Mouse (Mus musculus): Measurements from ENCODE around the gene Skp1a. TPM values are rescaled to one million over a fixed set of nuclear protein-coding genes. Genes with fewer than 3 reads are reported as not detected.

The Skp1a gene
- total and polyA plus RNA-seq, 3 experiments, result 38.9 to 255 (median 241) TPM

DNA sequence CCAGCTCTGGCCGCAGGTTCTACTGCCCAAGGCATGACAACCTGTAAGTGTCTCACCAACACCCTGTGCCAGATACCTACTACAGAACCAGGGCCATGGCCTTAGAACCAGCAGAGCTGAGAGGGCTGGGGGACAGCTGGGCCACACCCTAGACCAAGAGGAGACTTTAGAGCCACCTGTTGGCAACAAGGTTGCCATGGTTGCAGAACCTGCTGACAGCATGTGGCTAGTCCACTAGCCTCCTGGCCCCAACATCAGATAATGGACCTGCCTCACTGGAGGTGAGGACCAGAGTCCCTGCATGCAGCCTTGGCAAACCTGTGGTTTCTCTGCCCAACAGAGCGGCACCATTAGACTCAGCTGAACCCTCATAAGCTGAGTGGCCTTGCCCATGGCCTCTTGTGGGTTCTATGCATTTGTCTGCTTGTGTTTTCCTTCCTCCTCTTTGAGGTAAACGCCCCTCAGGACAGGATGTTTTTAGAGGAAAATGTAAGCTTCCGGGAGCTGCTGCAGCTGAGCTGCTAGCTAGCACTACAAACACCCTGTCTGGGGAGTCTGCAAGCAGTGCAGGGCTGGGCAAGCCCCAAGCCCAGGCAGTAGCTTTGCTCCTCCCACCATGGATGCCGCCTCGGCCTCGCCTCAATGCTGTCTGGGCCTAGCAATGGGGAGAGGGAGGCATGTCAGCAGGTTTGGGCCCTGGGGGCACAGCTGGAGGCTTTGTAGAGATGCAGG lies 36.5 kb downstream of the Skp1a start:
- no peak overlapping the region for H3K9ac ChIP-seq (ENCODE audit: low read depth, low read length)
- H3K36me3 ChIP-seq (ENCODE audit: control insufficient read depth, insufficient read depth, low read length), result no peaks in the 10 kb centered on the region
- peak in 1 of 2 experiments; percentile 33 for DNase-seq
- no peaks in the 10 kb centered on the region for H3K79me2 ChIP-seq (replicated peaks; ENCODE audit: control insufficient read depth, insufficient read depth, low read length)
- TF ChIP-seq CTCF (IDR thresholded peaks at IDR 0.05) (no peak), EP300 (IDR thresholded peaks at IDR 0.05; ENCODE audit: insufficient read depth, low read depth, low read length) (no peak), POLR2A (IDR thresholded peaks at IDR 0.05; ENCODE audit: insufficient read depth, low read depth, low read length) (no peak)
- intact Hi-C loops (cut with DNase I), result no loop called here
- no peak overlapping the region for H3K27ac ChIP-seq
- H3K27me3 ChIP-seq (ENCODE audit: control insufficient read depth, insufficient read depth, low read length), result no peaks in the 10 kb centered on the region
- WGBS, result 53% methylated on average over 7 of the region's 7 CpGs
- H3K4me3 ChIP-seq, result no peak overlapping the region
- H3K4me1 ChIP-seq (ENCODE audit: control insufficient read depth, insufficient read depth, low read length), result peaks cover 8% of the 10 kb centered on the region

DNA sequence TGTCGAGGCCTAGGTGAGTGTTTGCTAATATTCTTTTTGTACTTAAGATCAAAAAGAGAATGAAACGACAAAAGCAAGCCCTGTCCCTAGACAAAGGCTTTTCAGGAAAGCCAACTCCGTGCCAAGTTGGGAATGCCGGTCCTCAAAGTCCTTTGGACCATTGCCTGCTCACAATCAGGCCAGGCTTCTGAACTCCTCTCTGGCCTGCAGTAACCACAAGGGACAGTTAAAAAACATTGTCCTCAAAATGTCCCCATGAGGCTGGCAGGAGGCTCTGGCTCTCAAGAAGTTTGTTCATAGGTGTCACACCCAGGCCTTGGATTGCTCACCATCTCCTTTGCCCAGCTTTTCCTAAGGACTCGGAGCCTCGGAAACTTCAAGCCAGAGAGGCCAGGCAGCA lies 38.0 kb downstream of the Skp1a start:
- H3K79me2 ChIP-seq (replicated peaks; ENCODE audit: control insufficient read depth, insufficient read depth, low read length), result no peaks in the 10 kb centered on the region
- peaks cover 8% of the 10 kb centered on the region for H3K4me1 ChIP-seq (ENCODE audit: control insufficient read depth, insufficient read depth, low read length)
- no peak for DNase-seq
- intact Hi-C loops (cut with DNase I), result no loop called here
- no peak overlapping the region for H3K4me3 ChIP-seq
- no peaks in the 10 kb centered on the region for H3K27me3 ChIP-seq (ENCODE audit: control insufficient read depth, insufficient read depth, low read length)
- no peak overlapping the region for H3K27ac ChIP-seq
- no peaks in the 10 kb centered on the region for H3K36me3 ChIP-seq (ENCODE audit: control insufficient read depth, insufficient read depth, low read length)
- no peak overlapping the region for H3K9ac ChIP-seq (ENCODE audit: low read depth, low read length)
- WGBS, result 36% methylated on average over 6 of the region's 6 CpGs
- TF ChIP-seq CTCF (IDR thresholded peaks at IDR 0.05) (no peak), EP300 (IDR thresholded peaks at IDR 0.05; ENCODE audit: insufficient read depth, low read depth, low read length) (no peak)

DNA sequence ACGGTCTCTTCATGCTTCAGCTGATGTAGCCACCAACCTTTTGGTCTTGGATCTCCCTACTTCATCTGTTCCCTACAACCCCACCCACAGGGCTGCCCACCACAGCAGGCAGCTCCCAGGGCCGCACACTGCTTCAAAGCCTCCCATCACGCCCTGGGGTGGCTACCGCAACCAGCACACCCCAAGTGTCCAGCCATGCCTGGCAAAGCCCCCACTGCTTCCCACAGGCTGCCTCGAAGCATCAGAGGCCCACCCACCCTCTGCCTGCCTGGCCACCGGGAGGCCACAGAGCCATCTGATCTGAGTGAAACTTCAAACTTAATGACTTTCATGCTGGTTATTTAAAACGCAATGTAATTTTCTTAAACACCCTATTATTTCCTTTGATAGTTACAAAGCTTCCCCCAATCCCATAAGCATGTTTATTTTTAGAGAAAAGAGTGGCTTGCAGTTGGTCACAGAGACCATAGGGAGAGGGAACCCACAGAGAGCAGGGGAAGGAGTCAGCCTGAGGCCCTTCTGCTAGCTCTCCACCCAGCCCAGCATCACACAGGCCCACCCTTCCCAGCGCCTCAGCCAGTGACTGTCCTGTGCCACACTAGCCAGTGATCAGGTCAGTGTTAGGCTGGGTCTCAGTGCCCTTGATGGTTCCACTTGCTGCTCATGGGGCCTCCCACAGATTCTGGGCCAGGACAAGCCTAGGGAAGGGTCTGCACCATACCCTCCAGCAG lies 40.1 kb downstream of the Skp1a start:
- H3K36me3 ChIP-seq (ENCODE audit: control insufficient read depth, insufficient read depth, low read length), result no peaks in the 10 kb centered on the region
- no peaks in the 10 kb centered on the region for H3K79me2 ChIP-seq (replicated peaks; ENCODE audit: control insufficient read depth, insufficient read depth, low read length)
- DNase-seq, result no peak
- intact Hi-C loops (cut with DNase I), result no loop called here
- H3K27me3 ChIP-seq (ENCODE audit: control insufficient read depth, insufficient read depth, low read length), result no peaks in the 10 kb centered on the region
- H3K27ac ChIP-seq, result no peak overlapping the region
- TF ChIP-seq EP300 (IDR thresholded peaks at IDR 0.05; ENCODE audit: insufficient read depth, low read depth, low read length) (no peak), CTCF (IDR thresholded peaks at IDR 0.05) (no peak), POLR2A (IDR thresholded peaks at IDR 0.05; ENCODE audit: insufficient read depth, low read depth, low read length) (no peak)
- 96% methylated on average over 8 of the region's 8 CpGs for WGBS
- H3K9ac ChIP-seq (ENCODE audit: low read depth, low read length), result no peak overlapping the region
- peaks cover 8% of the 10 kb centered on the region for H3K4me1 ChIP-seq (ENCODE audit: control insufficient read depth, insufficient read depth, low read length)
- no peak overlapping the region for H3K4me3 ChIP-seq

DNA sequence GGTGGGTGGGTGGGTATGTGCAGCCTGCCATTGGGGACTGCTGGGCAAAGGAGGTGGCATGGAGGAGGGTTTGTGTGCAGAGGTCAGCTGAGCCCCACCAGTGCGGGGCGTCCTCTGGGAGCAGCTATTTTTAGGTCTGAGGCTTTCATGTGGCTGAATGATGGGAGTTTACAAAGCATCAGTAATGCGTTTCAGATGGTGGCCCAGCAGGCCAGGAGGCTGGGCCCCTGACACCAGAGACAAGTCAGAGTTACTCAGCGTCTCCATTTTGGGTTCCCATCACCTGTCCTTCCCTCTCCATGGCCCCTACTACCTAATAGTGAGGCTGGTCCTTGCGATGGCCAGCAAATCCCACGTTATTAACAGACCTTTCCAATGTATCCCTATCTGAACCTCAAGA lies 40.8 kb downstream of the Skp1a start:
- intact Hi-C loops (cut with DNase I), result no loop called here
- Histone ChIP-seq H3K27ac (no peak overlapping the region), H3K79me2 (replicated peaks; ENCODE audit: control insufficient read depth, insufficient read depth, low read length) (no peaks in the 10 kb centered on the region), H3K4me1 (ENCODE audit: control insufficient read depth, insufficient read depth, low read length) (peaks cover 8% of the 10 kb centered on the region), H3K4me3 (no peak overlapping the region), H3K9ac (ENCODE audit: low read depth, low read length) (no peak overlapping the region), H3K36me3 (ENCODE audit: control insufficient read depth, insufficient read depth, low read length) (no peaks in the 10 kb centered on the region), H3K27me3 (ENCODE audit: control insufficient read depth, insufficient read depth, low read length) (no peaks in the 10 kb centered on the region)
- 68% methylated on average over 6 of the region's 6 CpGs for WGBS
- DNase-seq, result no peak
- no peak for TF ChIP-seq EP300 (IDR thresholded peaks at IDR 0.05; ENCODE audit: insufficient read depth, low read depth, low read length)
- TF ChIP-seq POLR2A (IDR thresholded peaks at IDR 0.05; ENCODE audit: insufficient read depth, low read depth, low read length), result no peak
- no peak for TF ChIP-seq CTCF (IDR thresholded peaks at IDR 0.05)

DNA sequence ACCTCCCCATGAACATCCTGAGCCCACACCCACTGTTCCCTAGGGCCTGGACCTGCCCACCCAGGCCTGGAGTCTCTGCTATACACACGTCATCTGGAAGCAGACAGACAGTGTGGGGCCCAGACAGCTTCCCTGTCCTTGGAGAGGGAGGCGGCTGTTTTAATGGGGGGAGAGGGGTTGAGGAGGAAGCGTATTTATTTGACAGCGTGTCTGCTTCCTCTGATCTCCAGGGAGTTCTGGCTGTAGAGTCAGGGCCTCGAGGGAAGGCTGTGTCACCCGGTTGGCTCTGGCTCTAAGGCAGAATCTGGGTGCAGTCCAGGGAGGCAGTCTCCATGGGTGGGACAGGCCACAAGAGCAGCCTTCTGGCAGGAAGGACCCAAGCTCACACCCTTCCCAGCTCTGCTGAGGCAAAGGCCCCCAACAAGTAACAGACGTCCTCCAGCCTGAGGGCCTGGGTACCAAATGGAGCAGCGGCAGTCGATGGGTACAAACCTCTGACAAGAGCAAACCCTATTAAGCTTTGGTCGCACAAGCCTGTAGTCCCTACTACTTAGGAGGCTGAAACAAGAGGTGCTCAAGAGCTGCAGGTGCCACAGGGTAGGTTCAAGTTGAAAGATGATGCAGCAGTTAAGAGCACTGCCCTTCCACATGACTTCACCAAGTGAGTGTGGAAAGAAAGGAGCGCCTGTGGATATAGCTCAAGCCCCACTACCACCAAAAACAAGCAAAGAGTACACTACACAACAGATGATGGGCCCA lies 41.6 kb downstream of the Skp1a start:
- Histone ChIP-seq H3K4me3 (no peak overlapping the region), H3K4me1 (ENCODE audit: control insufficient read depth, insufficient read depth, low read length) (peaks cover 8% of the 10 kb centered on the region), H3K9ac (ENCODE audit: low read depth, low read length) (no peak overlapping the region), H3K27ac (no peak overlapping the region), H3K27me3 (ENCODE audit: control insufficient read depth, insufficient read depth, low read length) (no peaks in the 10 kb centered on the region), H3K79me2 (replicated peaks; ENCODE audit: control insufficient read depth, insufficient read depth, low read length) (no peaks in the 10 kb centered on the region), H3K36me3 (ENCODE audit: control insufficient read depth, insufficient read depth, low read length) (no peaks in the 10 kb centered on the region)
- 53% methylated on average over 11 of the region's 11 CpGs for WGBS
- peak; percentile 38 to 45 for DNase-seq
- intact Hi-C loops (cut with DNase I), result no loop called here
- TF ChIP-seq EP300 (IDR thresholded peaks at IDR 0.05; ENCODE audit: insufficient read depth, low read depth, low read length) (no peak), CTCF (IDR thresholded peaks at IDR 0.05) (no peak), POLR2A (IDR thresholded peaks at IDR 0.05; ENCODE audit: insufficient read depth, low read depth, low read length) (no peak)

Measured in heart, adult 2 months (tissue).